Mouse (Mus musculus): ENCODE data around the gene Slc11a1.

Gene Slc11a1

DNA sequence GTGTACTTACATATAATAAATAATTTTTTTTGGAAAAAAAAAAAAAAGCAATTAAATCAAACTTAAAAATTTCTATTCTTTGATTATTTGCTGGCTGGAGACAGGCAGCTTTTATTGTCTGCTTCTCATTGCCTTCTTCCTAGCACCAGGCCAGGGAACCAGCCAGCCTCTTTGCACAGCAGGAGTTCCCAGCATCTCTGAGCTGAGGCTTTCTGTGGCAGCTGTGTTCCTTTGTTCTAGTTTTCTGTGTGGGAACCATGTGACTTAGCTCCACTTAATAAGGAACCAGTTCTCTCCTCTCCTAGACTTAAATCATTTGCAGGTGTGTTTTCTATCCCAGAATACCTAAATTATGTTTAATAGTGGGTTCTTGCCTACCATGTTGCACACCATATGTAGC lies 17.5 kb upstream of the Slc11a1 start:
- no peak for DNase-seq

DNA sequence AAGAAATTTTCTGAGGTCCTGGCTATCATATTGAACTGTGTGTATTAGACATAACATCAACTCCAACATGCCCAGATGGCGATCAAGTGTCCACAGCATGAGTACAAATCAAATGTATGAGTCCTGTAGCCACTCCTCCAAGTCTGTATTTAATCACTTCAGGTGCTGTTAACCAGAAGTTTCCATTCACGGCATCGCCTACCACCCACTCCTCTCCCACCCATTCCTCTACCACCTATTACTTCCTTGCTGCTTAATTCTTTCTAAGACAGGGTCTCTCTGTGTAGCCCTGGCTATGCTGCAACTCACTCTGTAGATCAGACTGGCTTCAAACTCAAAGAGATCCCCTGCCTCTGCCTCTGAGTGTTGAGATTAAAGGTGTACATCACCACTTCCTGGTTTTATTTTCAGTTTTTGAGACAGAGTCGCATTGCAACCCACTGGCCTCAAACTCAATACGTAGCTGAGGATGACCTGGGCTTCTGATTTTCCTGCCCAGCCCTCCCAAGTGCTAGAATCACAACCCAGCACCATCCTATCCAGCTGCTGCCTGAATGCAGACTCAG lies 15.0 kb upstream of the Slc11a1 start:
- no peak for DNase-seq

GRCm38 (mm10) chr1:74361812-74362211 lies 13.2 kb upstream of the Slc11a1 start, which contains the start of gene Catip:
Gene Catip, plus strand, starts transcription at chr1:74362108.
- peak; percentile 71 for DNase-seq

- no peak for DNase-seq
These were observed 12.4 kb upstream of the Slc11a1 start for GRCm38 (mm10) chr1:74362325-74363229.

GRCm38 (mm10) chr1:74363437-74363836 lies 11.6 kb upstream of the Slc11a1 start:
- no peak for DNase-seq

DNA sequence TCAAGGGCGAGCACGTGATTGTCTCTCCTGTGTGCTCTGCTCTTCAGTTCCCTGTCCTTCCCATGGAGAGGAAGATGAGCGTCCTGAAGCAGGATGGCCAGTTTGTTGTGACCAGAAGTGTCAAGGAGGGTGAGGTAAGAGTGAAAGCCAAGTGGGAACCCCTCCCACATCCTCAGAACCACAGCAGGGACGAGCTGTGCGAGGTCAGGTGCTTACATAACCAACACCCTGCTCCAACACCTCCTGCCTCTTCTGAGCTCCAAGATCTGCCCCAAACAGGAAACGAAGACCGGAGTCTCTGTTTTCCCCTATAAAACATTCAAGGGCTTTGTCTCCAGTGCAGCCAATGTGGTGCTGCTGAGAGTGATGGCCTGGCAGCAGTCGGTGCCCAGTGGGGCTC lies 10.7 kb upstream of the Slc11a1 start:
- DNase-seq = no peak

DNA sequence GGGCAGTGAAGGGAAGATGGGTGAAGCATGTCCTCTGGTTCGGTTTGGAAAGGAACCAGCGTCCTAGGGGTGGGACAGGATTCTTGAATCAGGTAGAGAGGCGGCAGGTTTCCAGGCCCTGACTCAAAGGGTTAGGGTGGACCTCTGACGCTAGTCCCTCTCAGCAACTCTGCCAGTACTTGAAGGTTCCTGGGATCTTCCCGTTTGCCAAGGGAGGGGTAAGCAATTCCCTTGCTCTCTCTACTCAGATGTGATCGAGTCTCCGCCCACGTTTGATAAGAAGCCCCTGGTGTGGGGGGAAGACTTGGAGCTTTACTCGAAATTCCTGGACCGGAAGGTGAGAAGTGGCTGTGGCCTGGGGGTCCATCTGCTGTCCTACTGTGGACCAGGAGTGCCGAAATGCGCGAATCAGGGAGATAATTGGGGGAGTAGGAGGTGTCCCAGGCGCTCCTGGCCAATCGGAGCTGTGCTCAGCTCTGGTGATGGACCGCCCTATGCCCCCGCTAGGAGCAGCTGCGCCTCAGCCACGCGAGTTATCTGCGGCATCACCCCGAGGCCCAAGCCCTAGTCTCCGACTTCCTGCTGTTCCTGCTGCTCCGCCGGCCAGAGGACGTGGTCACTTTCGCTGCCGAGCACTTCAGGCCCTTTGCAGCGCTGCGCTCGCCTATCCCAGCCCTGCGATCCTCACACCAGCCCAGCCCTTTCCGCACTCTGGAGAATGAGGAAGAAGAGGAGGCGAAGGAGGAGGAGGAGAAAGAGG lies 6.9 kb upstream of the Slc11a1 start:
- peak; percentile 44 for DNase-seq

GRCm38 (mm10) chr1:74370040-74370439 lies 5.0 kb upstream of the Slc11a1 start:
- no peak for DNase-seq

DNA sequence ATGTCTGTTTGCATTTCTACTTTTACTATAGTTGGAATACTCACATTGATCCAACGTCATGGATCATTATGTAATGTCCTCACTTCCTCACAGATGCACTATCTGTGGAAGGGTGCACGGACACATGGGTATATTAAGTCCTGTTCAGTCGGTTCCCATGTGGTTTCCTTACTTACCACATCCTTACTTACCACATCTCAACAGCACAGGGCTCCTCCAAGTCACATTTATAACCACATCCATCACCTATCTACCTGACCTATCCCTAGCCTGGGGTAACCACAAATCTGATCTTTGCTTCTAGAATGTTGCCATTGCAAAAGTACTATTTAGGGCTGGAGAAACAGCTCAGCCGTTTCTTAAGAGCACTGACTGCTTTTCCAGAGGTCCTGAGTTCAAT lies 1.6 kb upstream of the Slc11a1 start:
- no peak for DNase-seq

GRCm38 (mm10) chr1:74375561-74375960 lies 566 bp downstream of the Slc11a1 start:
- no peak for DNase-seq

GRCm38 (mm10) chr1:74376396-74376795 lies 1.4 kb downstream of the Slc11a1 start:
- no peak for DNase-seq

GRCm38 (mm10) chr1:74379058-74379504 lies 4.1 kb downstream of the Slc11a1 start:
- DNase-seq = no peak

GRCm38 (mm10) chr1:74380484-74380883 lies 5.5 kb downstream of the Slc11a1 start:
- DNase-seq = no peak

DNA sequence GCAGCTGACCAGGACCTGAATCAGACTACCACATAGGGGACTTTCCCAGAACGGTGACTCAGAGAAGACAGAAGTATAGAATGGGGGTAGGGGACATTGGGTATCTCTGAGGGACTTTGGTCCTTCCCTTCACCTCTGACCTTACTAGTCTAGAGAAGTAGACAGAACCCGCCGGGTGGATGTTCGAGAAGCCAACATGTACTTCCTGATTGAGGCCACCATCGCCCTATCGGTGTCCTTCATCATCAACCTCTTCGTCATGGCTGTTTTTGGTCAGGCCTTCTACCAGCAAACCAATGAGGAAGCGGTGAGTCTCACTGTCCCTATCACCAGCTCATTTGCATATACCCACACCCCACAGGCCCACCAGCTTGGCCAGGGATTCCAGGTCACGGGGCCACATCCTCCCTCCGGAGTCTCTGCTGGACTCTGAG lies 6.6 kb downstream of the Slc11a1 start:
- DNase-seq = no peak

- DNase-seq = no peak
These were observed 8.4 kb downstream of the Slc11a1 start for GRCm38 (mm10) chr1:74383385-74383784.

DNA sequence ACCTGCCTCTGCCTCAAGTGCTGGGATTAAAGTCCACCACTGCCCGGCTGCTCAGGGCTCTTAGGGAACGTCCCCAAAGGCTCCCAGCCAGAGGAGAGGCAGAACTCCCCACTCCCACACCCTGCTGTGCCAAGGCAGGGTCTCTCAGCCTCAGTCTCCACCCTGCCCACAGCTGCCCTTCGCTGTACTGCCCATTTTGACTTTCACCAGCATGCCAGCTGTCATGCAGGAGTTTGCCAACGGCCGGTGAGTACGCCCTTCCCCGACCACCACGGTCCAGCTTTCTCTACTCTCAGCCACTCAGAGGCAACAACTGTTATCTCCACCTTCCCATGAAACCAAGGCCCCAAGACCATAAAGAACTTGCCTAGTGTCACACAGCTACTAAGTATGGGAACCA lies 9.5 kb downstream of the Slc11a1 start:
- peak; percentile 40 for DNase-seq

DNA sequence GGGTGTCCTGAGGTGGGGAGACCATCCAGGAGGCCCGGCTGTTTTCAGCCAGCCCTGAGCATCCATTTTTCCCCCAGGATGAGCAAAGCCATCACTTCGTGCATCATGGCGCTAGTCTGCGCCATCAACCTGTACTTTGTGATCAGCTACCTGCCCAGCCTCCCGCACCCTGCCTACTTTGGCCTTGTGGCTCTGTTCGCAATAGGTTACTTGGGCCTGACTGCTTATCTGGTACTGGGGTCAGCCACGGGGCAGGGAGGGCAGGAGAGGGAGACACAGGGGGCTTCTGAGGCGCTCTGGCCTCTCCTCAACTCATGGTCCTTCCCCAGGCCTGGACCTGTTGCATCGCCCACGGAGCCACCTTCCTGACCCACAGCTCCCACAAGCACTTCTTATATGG lies 10.1 kb downstream of the Slc11a1 start:
- peak; percentile 49 for DNase-seq

DNA sequence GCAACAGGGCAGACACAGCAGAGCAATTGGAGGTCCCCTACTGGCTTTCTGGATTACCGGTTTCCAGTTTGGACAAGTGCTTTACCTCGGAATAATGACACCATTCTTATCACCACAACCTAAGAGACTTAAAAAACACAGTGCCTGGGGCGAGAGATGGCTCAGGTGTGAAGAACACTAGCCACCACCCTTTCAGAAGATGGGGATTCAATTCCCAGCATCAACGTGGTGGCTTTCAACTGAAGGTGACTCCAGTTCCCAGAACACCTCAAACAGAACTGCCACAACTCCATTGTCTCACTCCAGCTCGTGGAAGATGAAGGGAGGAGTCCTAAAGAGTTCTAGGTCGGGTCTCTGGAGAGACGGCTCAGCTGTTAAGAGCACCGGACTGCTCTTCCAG lies 10.5 kb downstream of the Slc11a1 start:
- peak; percentile 28 for DNase-seq

- DNase-seq = no peak
These were observed 11.3 kb downstream of the Slc11a1 start for GRCm38 (mm10) chr1:74386363-74386713.

GRCm38 (mm10) chr1:74386714-74387385 lies 11.9 kb downstream of the Slc11a1 start:
- peak; percentile 95 for DNase-seq

- DNase-seq = peak; percentile 65
These were observed 12.5 kb downstream of the Slc11a1 start for GRCm38 (mm10) chr1:74387386-74387988.

DNA sequence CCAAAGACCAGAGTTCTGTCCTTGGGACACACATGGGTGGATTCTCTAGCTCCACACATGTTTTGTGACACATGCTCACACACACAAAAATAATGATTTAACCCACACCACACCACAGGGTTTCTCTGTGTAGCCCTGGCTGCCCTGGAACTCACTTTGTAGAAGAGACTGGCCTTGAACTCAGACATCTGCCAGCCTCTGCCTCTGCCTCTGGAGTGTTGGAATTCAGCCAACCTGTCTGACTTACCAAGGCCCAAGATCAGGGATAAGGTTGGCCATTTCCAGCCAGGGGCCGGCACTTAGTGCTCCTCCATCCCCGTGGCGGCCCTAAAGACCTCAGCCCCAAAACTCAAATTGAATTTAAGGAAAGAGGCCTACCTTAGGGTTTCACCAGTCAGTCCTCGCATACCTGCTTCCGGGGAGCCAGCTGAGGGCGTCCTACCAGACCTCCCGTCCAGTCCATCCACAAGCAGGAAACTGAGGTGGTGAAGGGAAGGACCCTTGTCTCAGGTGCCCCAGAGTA lies 13.5 kb downstream of the Slc11a1 start:
- peak; percentile 45 for DNase-seq
